Mouse (Mus musculus): Measurements from ENCODE around the gene Mier2. TPM values are rescaled to one million over a fixed set of nuclear protein-coding genes. Genes with fewer than 3 reads are reported as not detected.
A peak's percentile ranks its signal among the peaks of the same experiment; 100 is the strongest.

Gene Mier2
- polyA plus RNA-seq, 1 experiment from 2014 or later: 56.2 TPM

DNA sequence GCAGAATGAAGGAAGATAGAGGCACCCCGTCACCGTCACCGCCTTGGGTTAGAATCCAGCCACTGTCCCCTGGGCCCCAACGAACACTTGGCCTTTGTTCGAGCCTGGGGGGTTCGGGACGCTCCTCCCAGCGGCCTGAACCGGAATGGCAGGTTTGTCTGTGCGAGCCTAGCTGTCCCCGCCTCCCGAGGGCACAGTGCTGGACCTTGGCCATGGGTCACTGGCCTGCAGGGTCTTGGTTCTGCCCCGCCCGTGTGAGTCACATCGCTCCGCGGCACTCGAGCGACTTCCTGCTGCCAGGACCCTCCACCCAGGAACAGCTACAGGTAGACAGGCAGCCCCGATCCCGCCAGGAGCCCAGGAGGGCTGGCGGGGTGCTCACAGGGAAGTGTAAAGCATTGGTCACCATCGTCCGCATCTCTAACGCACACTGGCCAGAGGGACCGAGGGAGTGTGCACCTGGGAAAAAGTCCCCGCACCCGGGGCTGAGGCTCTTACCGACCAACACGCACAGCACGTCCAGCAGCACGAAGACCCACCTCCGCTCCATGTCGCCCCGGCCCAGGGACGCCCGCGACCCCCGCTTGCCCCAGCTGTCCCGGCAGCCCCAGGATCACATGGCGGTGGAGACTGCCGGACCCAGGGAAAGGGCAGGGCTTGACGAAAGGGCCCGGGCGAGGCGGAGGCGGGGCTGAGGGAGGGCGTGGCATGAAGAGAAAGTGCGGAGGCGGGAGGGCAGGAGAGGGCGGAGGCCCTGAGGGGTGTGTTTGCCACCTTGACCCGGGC, 21.7 kb downstream of the Mier2 start, which contains the start of gene Plpp2:
TSS of gene Plpp2 (minus strand) at position 671 of the 786 bp plus-strand sequence.
- peak within 1 kb of the TSS; percentile 64 for H3K4me3 ChIP-seq (ENCODE audit: low read depth, low read length)
- peaks cover 3% of the 10 kb centered on the region; the same call in 1 of the 2 replicates for H3K4me1 ChIP-seq (ENCODE audit: control insufficient read depth, insufficient read depth, low read length)
- H3K27me3 ChIP-seq (ENCODE audit: control insufficient read depth, insufficient read depth, low read depth, low read length): no peaks in the 10 kb centered on the region
- H3K36me3 ChIP-seq (ENCODE audit: control insufficient read depth, insufficient read depth, low read length): peaks cover 6% of the 10 kb centered on the region
- H3K9ac ChIP-seq (ENCODE audit: low read depth, low read length): peak within 1 kb of the TSS; percentile 80
- no peaks in the 10 kb centered on the region for H3K9me3 ChIP-seq (replicated peaks; ENCODE audit: control insufficient read depth, low read length, poor library complexity, severe bottlenecking)
- ATAC-seq: peak; percentile 46
- peak within 1 kb of the TSS; percentile 96 for H3K4me2 ChIP-seq (ENCODE audit: low read length)
- WGBS: under 1% methylated on average over 52 of the region's 52 CpGs
- H3K27ac ChIP-seq (ENCODE audit: low read length): no peak within 1 kb of the TSS

DNA sequence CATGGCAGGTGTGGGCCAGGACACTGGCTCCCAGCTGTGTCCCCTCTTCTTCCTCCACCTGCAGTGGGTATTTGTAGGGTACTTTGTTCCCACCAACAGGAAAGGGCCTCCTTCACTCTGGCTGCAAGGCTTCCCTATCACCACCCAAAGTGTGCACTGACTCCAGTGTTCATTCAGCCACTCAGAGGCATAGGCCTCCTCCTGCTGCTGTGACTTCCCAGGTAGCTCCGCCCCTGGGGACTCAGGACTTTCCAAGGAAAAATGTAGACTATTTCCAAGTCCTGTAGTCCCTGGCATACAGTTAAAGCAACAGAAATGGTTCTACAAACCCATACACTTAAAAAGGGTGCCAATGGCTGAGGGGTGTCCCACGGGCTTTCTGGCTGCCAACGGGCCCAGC, 22.3 kb downstream of the Mier2 start:
- ATAC-seq: peak; percentile 8; the same call in 1 of the 2 replicates
- Histone ChIP-seq H3K9me3 (replicated peaks; ENCODE audit: control insufficient read depth, low read length, poor library complexity, severe bottlenecking) (no peaks in the 10 kb centered on the region), H3K9ac (ENCODE audit: low read depth, low read length) (peak overlapping the region; percentile 80; the same call in 1 of the 2 replicates), H3K36me3 (ENCODE audit: control insufficient read depth, insufficient read depth, low read length) (peaks cover 3% of the 10 kb centered on the region; the same call in 1 of the 2 replicates), H3K4me3 (ENCODE audit: low read depth, low read length) (peak overlapping the region; percentile 64), H3K27ac (ENCODE audit: low read length) (no peak overlapping the region), H3K27me3 (ENCODE audit: control insufficient read depth, insufficient read depth, low read depth, low read length) (no peaks in the 10 kb centered on the region), H3K4me1 (ENCODE audit: control insufficient read depth, insufficient read depth, low read length) (peaks cover 3% of the 10 kb centered on the region; the same call in 1 of the 2 replicates), H3K4me2 (ENCODE audit: low read length) (peak overlapping the region; percentile 96)
- WGBS: 28% methylated on average over 3 of the region's 3 CpGs

DNA sequence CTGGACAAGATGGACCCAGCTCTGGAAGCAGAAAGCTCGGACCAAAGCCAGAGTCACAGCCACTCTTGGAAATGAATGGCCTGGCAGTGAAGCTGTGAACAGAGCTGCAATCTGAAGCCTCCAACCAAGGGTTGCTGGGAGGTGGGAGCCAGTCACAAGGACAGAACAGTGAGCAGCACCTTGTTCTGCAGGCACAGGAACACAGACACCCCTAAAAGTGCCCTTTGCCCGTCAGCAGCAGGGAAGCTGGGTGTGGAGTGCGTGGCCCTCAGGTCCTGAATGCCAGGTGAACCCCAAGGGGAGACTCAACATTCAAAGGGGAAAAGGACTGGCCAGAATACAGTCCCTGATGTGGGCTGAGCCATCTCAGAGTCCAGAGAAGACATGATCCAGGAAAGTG, 23.4 kb downstream of the Mier2 start:
- no peak overlapping the region for H3K27ac ChIP-seq (ENCODE audit: low read length)
- no peaks in the 10 kb centered on the region for H3K9me3 ChIP-seq (replicated peaks; ENCODE audit: control insufficient read depth, low read length, poor library complexity, severe bottlenecking)
- ATAC-seq: no peak
- WGBS: 90% methylated on average over 3 of the region's 3 CpGs
- no peak overlapping the region for H3K4me3 ChIP-seq (ENCODE audit: low read depth, low read length)
- H3K4me1 ChIP-seq (ENCODE audit: control insufficient read depth, insufficient read depth, low read length): peaks cover 3% of the 10 kb centered on the region; the same call in 1 of the 2 replicates
- H3K9ac ChIP-seq (ENCODE audit: low read depth, low read length): no peak overlapping the region
- H3K36me3 ChIP-seq (ENCODE audit: control insufficient read depth, insufficient read depth, low read length): no peaks in the 10 kb centered on the region; the same call in 1 of the 2 replicates
- no peaks in the 10 kb centered on the region for H3K27me3 ChIP-seq (ENCODE audit: control insufficient read depth, insufficient read depth, low read depth, low read length)
- no peak overlapping the region for H3K4me2 ChIP-seq (ENCODE audit: low read length)

DNA sequence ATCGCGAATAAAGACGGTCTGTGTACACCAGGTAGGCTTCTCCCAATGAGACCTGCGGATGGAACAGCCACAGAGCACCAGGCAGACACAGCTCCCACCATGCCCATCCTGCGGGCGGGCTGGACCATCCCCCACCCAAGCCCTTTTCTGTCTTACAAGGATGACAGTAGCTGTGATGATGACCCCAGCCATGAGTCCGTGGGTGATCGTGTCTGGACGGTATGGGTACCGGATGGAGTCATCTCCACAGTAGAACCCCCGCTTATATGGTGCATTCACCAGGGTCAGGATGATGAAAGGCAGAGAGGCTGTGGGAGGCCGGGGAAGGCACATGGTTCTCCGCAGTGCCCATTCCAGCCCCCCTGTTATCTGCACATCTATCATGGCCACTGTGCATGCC, 24.3 kb downstream of the Mier2 start:
- H3K9ac ChIP-seq (ENCODE audit: low read depth, low read length): no peak overlapping the region
- no peak overlapping the region for H3K27ac ChIP-seq (ENCODE audit: low read length)
- peaks cover 3% of the 10 kb centered on the region; the same call in 1 of the 2 replicates for H3K4me1 ChIP-seq (ENCODE audit: control insufficient read depth, insufficient read depth, low read length)
- ATAC-seq: no peak
- H3K27me3 ChIP-seq (ENCODE audit: control insufficient read depth, insufficient read depth, low read depth, low read length): no peaks in the 10 kb centered on the region
- no peak overlapping the region for H3K4me3 ChIP-seq (ENCODE audit: low read depth, low read length)
- 94% methylated on average over 13 of the region's 13 CpGs for WGBS
- H3K9me3 ChIP-seq (replicated peaks; ENCODE audit: control insufficient read depth, low read length, poor library complexity, severe bottlenecking): no peaks in the 10 kb centered on the region
- no peak overlapping the region for H3K4me2 ChIP-seq (ENCODE audit: low read length)
- no peaks in the 10 kb centered on the region; the same call in 1 of the 2 replicates for H3K36me3 ChIP-seq (ENCODE audit: control insufficient read depth, insufficient read depth, low read length)

DNA sequence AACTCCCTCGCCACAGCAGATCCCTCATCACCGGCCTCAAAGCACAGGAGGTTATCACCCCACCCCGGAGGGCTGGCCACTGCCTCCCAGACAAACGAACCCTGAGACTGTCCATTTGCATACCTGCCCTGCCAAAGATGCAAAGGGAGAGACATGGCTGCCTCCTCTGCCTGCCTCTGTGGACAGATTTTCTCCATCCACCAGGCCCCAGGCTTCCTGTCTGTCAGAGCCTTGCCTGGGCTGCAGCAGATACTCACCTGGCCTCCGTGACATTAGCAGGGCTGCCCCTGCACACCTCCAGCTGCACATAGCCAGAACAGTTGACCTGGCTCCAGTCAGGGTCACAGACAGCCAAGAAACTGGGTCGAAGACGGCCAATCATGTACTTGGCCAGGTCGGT, 24.8 kb downstream of the Mier2 start:
- Histone ChIP-seq H3K9ac (ENCODE audit: low read depth, low read length) (no peak overlapping the region), H3K4me1 (ENCODE audit: control insufficient read depth, insufficient read depth, low read length) (peaks cover 3% of the 10 kb centered on the region; the same call in 1 of the 2 replicates), H3K27ac (ENCODE audit: low read length) (no peak overlapping the region), H3K4me2 (ENCODE audit: low read length) (no peak overlapping the region), H3K27me3 (ENCODE audit: control insufficient read depth, insufficient read depth, low read depth, low read length) (no peaks in the 10 kb centered on the region), H3K36me3 (ENCODE audit: control insufficient read depth, insufficient read depth, low read length) (no peaks in the 10 kb centered on the region; the same call in 1 of the 2 replicates), H3K4me3 (ENCODE audit: low read depth, low read length) (no peak overlapping the region), H3K9me3 (replicated peaks; ENCODE audit: control insufficient read depth, low read length, poor library complexity, severe bottlenecking) (no peaks in the 10 kb centered on the region)
- WGBS: 80% methylated on average over 8 of the region's 8 CpGs
- no peak for ATAC-seq

DNA sequence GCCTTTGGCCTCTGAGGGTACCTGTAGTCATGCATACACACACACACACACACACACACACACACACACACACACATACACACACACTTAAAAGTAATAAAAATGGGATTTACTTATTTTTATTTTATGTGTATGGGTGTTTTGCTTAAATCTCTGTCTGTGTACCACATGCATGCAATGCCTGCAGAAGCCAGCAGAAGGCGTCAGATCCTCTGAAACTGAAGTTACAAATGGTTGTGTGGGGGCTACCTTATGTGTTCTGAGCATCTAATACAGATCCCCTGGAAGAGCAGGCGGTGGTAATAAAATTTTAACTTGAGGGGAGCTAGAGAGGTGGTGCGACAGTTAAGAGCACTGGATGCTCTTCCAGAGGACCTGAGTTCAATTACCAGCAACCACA, 26.9 kb downstream of the Mier2 start:
- no peaks in the 10 kb centered on the region for H3K9me3 ChIP-seq (replicated peaks; ENCODE audit: control insufficient read depth, low read length, poor library complexity, severe bottlenecking)
- no peak overlapping the region for H3K9ac ChIP-seq (ENCODE audit: low read depth, low read length)
- no peak overlapping the region for H3K27ac ChIP-seq (ENCODE audit: low read length)
- no peak overlapping the region for H3K4me2 ChIP-seq (ENCODE audit: low read length)
- H3K4me3 ChIP-seq (ENCODE audit: low read depth, low read length): no peak overlapping the region
- no peaks in the 10 kb centered on the region for H3K27me3 ChIP-seq (ENCODE audit: control insufficient read depth, insufficient read depth, low read depth, low read length)
- H3K4me1 ChIP-seq (ENCODE audit: control insufficient read depth, insufficient read depth, low read length): peaks cover 3% of the 10 kb centered on the region; the same call in 1 of the 2 replicates
- no peaks in the 10 kb centered on the region; the same call in 1 of the 2 replicates for H3K36me3 ChIP-seq (ENCODE audit: control insufficient read depth, insufficient read depth, low read length)
- no peak for ATAC-seq
- 89% methylated on average over 3 of the region's 3 CpGs for WGBS

DNA sequence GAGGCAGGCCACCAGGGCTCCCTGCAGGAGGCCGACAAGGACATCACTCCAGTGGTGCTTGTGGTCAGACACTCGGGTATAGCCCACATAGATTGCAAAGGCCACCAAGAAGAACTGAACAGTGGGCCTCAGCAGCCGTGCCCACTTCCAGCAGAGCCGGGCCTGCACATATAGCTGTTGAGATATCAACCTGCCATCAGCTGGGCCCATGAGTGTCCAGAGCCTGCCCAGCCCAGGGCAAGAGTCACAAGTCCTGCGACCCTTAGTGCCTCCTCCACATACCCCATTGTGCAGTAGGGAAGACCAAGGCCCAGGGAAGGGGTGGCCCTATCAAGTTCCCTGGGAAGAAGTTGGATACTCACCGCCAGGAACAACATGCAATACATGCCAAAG, 27.6 kb downstream of the Mier2 start:
- H3K27me3 ChIP-seq (ENCODE audit: control insufficient read depth, insufficient read depth, low read depth, low read length): no peaks in the 10 kb centered on the region
- ATAC-seq: no peak
- H3K27ac ChIP-seq (ENCODE audit: low read length): no peak overlapping the region
- no peaks in the 10 kb centered on the region for H3K9me3 ChIP-seq (replicated peaks; ENCODE audit: control insufficient read depth, low read length, poor library complexity, severe bottlenecking)
- no peaks in the 10 kb centered on the region; the same call in 1 of the 2 replicates for H3K36me3 ChIP-seq (ENCODE audit: control insufficient read depth, insufficient read depth, low read length)
- H3K4me1 ChIP-seq (ENCODE audit: control insufficient read depth, insufficient read depth, low read length): no peaks in the 10 kb centered on the region
- no peak overlapping the region for H3K9ac ChIP-seq (ENCODE audit: low read depth, low read length)
- whole genome bisulfite sequencing: 92% methylated on average over 6 of the region's 6 CpGs
- H3K4me2 ChIP-seq (ENCODE audit: low read length): no peak overlapping the region
- no peak overlapping the region for H3K4me3 ChIP-seq (ENCODE audit: low read depth, low read length)

DNA sequence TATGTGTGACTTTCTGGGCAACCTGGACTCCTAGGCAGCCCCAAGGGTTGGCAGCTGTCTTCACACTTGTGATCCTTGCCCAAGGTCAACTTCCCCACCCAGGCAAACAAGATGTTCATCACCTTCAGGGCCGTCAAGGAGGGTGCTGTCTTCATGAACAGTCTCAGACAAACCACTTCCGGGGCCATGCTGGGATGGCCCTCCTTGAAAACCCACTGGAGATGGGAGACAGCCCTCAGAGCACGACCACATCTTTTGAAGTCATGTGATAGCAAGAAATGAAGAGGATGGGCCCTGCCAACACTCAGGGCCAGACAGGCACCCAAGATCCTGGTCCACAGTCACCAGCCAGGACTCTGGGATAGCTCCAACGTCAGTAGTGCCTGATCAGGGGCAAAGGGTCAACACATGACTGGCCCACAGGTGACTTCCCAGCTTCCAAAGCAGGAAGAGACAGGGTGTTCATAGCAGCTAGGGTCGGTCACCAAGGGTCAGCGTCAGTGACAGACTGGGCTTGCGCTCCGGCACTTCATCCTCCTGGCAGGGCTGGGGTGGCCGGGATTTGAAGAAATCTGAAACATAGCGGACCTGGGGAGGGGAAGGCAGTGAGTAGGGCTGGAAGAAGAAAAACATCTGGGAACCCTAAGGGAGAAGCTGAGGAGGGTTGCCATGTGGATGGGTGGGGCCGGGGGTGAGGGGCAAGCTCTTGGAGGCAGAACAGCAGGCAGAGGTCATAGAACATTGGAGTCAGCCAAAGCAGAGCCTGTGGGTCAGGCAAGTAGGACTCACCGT, 28.1 kb downstream of the Mier2 start:
- Histone ChIP-seq H3K27ac (ENCODE audit: low read length) (no peak overlapping the region), H3K36me3 (ENCODE audit: control insufficient read depth, insufficient read depth, low read length) (no peaks in the 10 kb centered on the region; the same call in 1 of the 2 replicates), H3K4me2 (ENCODE audit: low read length) (no peak overlapping the region), H3K9me3 (replicated peaks; ENCODE audit: control insufficient read depth, low read length, poor library complexity, severe bottlenecking) (no peaks in the 10 kb centered on the region), H3K9ac (ENCODE audit: low read depth, low read length) (no peak overlapping the region), H3K4me3 (ENCODE audit: low read depth, low read length) (no peak overlapping the region), H3K27me3 (ENCODE audit: control insufficient read depth, insufficient read depth, low read depth, low read length) (no peaks in the 10 kb centered on the region), H3K4me1 (ENCODE audit: control insufficient read depth, insufficient read depth, low read length) (no peaks in the 10 kb centered on the region)
- 87% methylated on average over 12 of the region's 12 CpGs for whole genome bisulfite sequencing
- ATAC-seq: no peak
